Mouse (Mus musculus) liver, embryonic 18 days (tissue): ENCODE measurements around the gene Rundc1. TPM values are rescaled to one million over a fixed set of nuclear protein-coding genes. Genes with fewer than 3 reads are reported as not detected.

Experiments
- polyA plus RNA-seq: library from polyadenylated mRNA; depleted of rRNA; stranded (reverse); fragments of >200 nt; gene quantifications from 2 replicates; pipeline ENCODE4 v1.2.3, GENCODE M21; 2012; rRNA removed

Gene Rundc1
- 4.3 and 4.5 TPM in 2 replicates for polyA plus RNA-seq

DNA sequence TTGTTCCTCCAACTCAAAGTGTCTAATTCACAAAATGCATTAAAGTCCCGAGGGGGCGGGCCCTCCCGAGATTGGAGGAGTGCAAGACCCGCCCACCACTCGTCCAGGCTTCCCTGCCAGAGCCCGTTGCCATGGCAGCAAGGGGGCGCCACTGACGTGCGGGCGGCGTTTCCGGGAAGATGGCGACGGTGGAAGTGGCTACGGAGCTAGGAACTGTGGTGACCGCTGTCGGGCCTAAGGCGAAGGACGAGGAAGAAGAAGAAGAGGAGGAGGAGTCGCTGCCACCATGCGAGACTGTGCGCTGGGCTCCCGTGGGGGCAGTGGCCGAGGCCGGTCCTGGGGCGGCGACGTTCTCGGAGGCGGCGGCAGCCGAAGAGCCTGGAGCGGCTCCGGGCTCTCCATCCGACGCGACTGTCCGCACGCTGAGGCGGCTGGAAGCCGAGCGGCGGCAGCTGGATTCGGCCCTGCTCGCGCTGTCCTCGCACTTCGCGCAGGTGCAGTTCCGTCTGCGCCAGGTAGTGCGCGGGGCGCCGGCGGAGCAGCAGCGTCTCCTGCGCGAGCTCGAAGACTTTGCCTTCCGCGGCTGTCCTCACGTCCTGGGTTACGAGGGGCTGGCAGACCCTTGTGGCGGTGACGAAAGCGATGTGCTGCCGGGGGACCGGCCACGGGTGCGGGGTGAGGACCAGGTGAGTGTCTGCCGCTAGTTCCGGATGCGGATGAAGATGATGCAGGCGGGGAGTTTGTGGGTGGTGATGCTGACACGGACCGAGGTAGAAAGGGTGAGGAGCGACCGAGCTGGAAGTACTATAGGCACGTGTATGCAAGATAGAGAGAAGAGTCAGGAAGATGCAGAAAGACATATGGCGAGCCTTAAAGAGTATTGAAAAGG is at the start of gene Rundc1, which contains the start of gene Ptges3l:
TSS of gene Rundc1 (plus strand) at position 161 of the 889 bp plus-strand sequence.
TSS of gene Ptges3l (minus strand) at position 409 of the 889 bp plus-strand sequence.

DNA sequence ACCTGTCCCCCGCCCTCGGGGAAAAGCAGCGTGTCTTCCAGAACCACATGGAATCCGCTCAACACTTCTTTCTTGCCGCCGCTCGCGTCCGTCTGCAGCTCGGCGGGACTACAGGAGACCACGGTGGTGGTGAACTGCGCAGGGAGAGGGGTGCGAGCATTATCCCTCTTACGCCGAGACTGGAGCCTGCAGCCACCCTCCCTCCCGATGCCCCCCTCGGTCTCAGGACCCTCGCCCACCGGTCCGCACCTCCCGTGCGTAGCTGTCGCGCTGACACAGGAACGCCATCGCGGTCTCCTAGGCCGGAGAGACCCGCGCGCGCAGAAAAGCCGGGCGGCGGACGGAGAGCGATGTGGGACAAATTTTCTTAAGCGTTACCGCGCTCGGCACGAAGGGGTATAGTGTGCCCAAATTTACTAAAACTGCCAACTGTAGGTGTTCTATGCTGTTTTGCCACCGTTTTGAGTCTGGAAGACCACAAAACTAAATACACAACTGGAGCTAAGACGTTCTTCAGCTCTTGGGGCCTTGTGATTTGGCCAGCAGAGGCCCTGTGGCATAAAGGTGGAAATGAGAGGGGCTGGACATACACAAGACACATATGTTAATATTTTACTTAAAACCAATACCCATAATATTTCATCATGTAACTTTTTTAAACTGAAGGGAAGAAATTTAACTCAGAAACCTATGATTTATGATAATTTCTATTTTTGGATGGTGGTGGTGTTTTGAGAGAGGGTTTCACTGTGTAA is 7.6 kb upstream of the Rundc1 start, which contains the start of gene Aarsd1:
TSS of gene Aarsd1 (minus strand) at position 515 of the 755 bp plus-strand sequence.

GRCm38 (mm10) chr11:101424105-101424851 is 607 bp upstream of the Rundc1 start, which contains the start of gene Gm27029:
Gene Gm27029 (minus strand): TSS chr11:101424796.

DNA sequence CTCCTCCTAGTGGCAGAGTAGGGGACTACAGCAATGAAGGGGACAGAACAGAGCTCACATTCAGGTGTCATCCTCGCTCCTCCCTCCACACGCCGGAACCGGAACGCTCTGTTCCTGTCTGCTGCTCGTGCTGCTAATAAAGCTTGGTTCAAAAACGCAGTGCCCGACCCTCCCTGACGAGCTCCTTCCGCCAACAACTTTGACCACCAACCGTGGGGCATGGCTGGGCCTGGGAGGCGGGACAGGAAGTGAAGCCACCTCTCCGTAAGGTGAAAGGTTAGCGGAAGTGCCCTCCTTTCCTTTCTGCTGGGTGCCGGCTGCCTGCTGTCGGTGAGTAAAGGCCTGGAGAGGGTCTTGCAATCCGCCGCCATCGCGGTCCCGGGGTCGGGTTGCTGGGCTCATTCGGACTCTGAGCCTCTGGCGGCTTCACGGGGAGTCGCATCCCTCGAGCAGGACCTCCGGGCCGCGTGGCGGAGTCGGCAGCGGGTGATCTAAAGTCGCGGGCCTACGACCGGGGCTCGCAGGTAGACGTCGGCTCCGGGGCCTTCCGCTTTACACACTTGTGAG is 17.3 kb downstream of the Rundc1 start, which contains the start of gene Rpl27:
TSS of gene Rpl27 (plus strand) at position 172 of the 567 bp plus-strand sequence.

DNA sequence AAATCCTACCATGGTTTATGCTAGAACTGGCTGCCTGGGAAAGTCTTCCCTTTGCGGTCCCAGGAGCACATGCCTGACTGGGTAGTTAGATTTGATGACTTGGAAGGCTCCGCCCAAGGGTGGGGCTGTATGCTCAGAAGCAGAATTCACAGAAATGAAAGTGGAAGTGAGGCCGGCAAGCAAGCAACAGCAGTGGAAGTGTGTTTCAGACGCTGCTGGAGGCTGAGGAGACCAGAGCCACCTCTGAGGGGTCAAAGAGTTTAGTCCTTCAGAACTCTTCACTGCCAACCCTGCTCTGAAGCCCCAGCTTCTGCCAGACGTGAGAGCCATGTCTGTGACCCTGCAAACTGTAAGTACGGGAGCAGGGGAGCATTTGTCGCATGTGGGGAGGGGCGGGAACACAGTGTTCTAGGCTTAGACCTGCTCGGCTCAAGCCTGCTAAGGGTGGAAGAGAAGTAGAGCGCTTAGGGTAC is 23.4 kb downstream of the Rundc1 start, which contains the start of gene Ifi35:
TSS of gene Ifi35 (plus strand) at position 134 of the 473 bp plus-strand sequence.

GRCm38 (mm10) chr11:101464211-101465100 is 39.6 kb downstream of the Rundc1 start, which contains the start of gene Rnd2:
Gene Rnd2 (plus strand): TSS chr11:101464999.

GRCm38 (mm10) chr11:101465869-101466551 is 41.1 kb downstream of the Rundc1 start, which contains the start of gene Vat1:
Gene Vat1 (minus strand): TSS chr11:101466230.

Other genes with a start within 250 kb of the Rundc1 start
- 0.04 and 0.05 TPM in 2 replicates for gene Ccr10, start 249.6 kb upstream of the Rundc1 start, polyA plus RNA-seq
- 9.2 and 11.0 TPM in 2 replicates for gene Ezh1, start 198.6 kb upstream of the Rundc1 start, polyA plus RNA-seq
- gene Ramp2, start 179.1 kb upstream of the Rundc1 start, polyA plus RNA-seq, result 26.7 and 28.2 TPM in 2 replicates
- gene Vps25, start 171.4 kb upstream of the Rundc1 start, polyA plus RNA-seq, result 33.1 and 34.1 TPM in 2 replicates
- gene Wnk4, start 164.5 kb upstream of the Rundc1 start, polyA plus RNA-seq, result 1.9 and 2.9 TPM in 2 replicates
- 0.25 and 0.51 TPM in 2 replicates for gene Cntd1, start 146.1 kb upstream of the Rundc1 start, polyA plus RNA-seq
- gene Coa3, start 146.0 kb upstream of the Rundc1 start, polyA plus RNA-seq, result 47.0 and 49.6 TPM in 2 replicates
- gene Becn1, start 122.8 kb upstream of the Rundc1 start, polyA plus RNA-seq, result 49.6 and 53.3 TPM in 2 replicates
- gene Psme3, start 108.9 kb upstream of the Rundc1 start, polyA plus RNA-seq, result 75.2 and 83.4 TPM in 2 replicates
- 3.0 and 3.2 TPM in 2 replicates for gene Aoc2, start 100.0 kb upstream of the Rundc1 start, polyA plus RNA-seq
- 0.20 and 0.29 TPM in 2 replicates for gene Aoc3, start 94.5 kb upstream of the Rundc1 start, polyA plus RNA-seq
- gene G6pc, start 57.5 kb upstream of the Rundc1 start, polyA plus RNA-seq, result 41.2 and 49.0 TPM in 2 replicates
- 13.5 and 14.0 TPM in 2 replicates for gene Aarsd1, start 7.5 kb upstream of the Rundc1 start, polyA plus RNA-seq
- 0.64 and 0.79 TPM in 2 replicates for gene Gm27029, start 289 bp upstream of the Rundc1 start, polyA plus RNA-seq
- gene Ptges3l, start 248 bp downstream of the Rundc1 start, polyA plus RNA-seq, result 0.80 and 0.88 TPM in 2 replicates
- gene Rpl27, start 17.2 kb downstream of the Rundc1 start, polyA plus RNA-seq, result 679 and 947 TPM in 2 replicates
- gene Ifi35, start 23.3 kb downstream of the Rundc1 start, polyA plus RNA-seq, result 47.2 and 49.9 TPM in 2 replicates
- 3.3 and 4.1 TPM in 2 replicates for gene Rnd2, start 39.9 kb downstream of the Rundc1 start, polyA plus RNA-seq
- gene Vat1, start 41.1 kb downstream of the Rundc1 start, polyA plus RNA-seq, result 12.6 and 14.2 TPM in 2 replicates
- gene Brca1, start 126.9 kb downstream of the Rundc1 start, polyA plus RNA-seq, result 4.0 and 4.2 TPM in 2 replicates
- 41.3 and 42.4 TPM in 2 replicates for gene Nbr1, start 127.1 kb downstream of the Rundc1 start, polyA plus RNA-seq
- 13.3 and 15.8 TPM in 2 replicates for gene Tmem106a, start 157.2 kb downstream of the Rundc1 start, polyA plus RNA-seq
- not detected in 2 replicates for gene Gm11634, start 174.2 kb downstream of the Rundc1 start, polyA plus RNA-seq
- gene Rdm1, start 202.1 kb downstream of the Rundc1 start, polyA plus RNA-seq, result 5.9 and 7.0 TPM in 2 replicates
- 4.7 and 5.2 TPM in 2 replicates for gene Arl4d, start 240.5 kb downstream of the Rundc1 start, polyA plus RNA-seq